Mouse (Mus musculus) liver, adult 2 months (tissue): ENCODE results near the gene Abhd13.

Experiments
- CTCF ChIP-seq: fragments of 200-500 bp; IDR thresholded peaks from 2 replicates; pipeline ENCODE4 v1.5.1; 2011; ENCODE audit warnings: low read depth, low read length, control low read depth
- POLR2A ChIP-seq: fragments of 200-500 bp; IDR thresholded peaks from 2 replicates; pipeline ENCODE4 v1.6.1; 2011; ENCODE audit warnings: low read length, control low read depth; ENCODE audit not compliant: insufficient read depth; ENCODE audit errors: extremely low read depth

- TF ChIP-seq CTCF: no peak
- TF ChIP-seq POLR2A: no peak
Observed at GRCm38 (mm10) chr8:10004115-10004514, 26.6 kb downstream of the Abhd13 start.
